8 mouse cellular contexts compared by ENCODE assay signal in the genomic region with DNA sequence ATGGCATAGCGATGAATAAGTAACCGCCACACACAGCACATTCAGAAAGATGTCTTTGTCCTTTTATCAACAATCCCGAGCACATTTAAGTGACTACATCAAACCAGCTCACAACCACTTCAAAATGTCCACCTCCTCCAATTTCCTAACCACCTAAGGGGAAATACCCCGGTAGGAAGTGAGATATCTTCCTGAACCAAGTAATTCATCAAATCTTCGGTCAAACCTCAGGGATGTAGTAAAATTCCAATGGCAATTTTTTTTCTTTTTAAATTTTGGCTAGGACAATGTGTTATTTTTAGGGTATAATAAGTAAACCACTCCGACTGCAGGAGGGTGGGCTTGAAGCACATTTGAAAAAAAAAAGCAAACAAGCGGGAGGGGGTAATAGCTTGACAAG. TPM values are rescaled to one million over a fixed set of nuclear protein-coding genes. Genes with fewer than 3 reads are reported as not detected.
DNase-seq lines count a peak whose midpoint lies in the region; ATAC-seq and TF ChIP-seq lines count a peak whose summit lies in the region.

No protein-coding gene starts in this region.

- peak overlapping the region; percentile 57 for H3K4me2 ChIP-seq in hindbrain, embryonic 11.5 days (replicated peaks; ENCODE audit: low read depth, low read length)
- H3K4me2 ChIP-seq in midbrain, embryonic 12.5 days (replicated peaks), result peak overlapping the region; percentile 95

- DNase-seq in kidney, adult 2 months, result no peak
- no peak for DNase-seq in kidney, adult 9 months
- DNase-seq in MEL (ENCODE audit: low read depth, low spot score), result no peak
- peak; percentile 5 for DNase-seq in hindbrain, embryonic 11.5 days (ENCODE audit: low spot score)
- no peak for DNase-seq in adrenal gland, adult 8-10 months
- DNase-seq in cerebellum, adult 9-11 months, result no peak
- no peak for DNase-seq in cerebellum, adult 11-12 months

- 28% methylated on average over 7 of the region's 7 CpGs for WGBS in kidney, adult 2 months
- WGBS in hindbrain, embryonic 11.5 days, result 43% methylated on average over 7 of the region's 7 CpGs
- 44% methylated on average over 7 of the region's 7 CpGs for WGBS in midbrain, embryonic 12.5 days

- peaks cover 42% of the 10 kb centered on the region for H3K79me2 ChIP-seq in MEL (ENCODE audit: control insufficient read depth, insufficient read depth, low read length, poor library complexity)

- TF ChIP-seq CTCF in kidney, adult 2 months (conservative IDR thresholded peaks at IDR 0.05; ENCODE audit: insufficient read depth, insufficient read length, low read depth, low read length), result no peak
- TF ChIP-seq CTCF in MEL (IDR thresholded peaks at IDR 0.05 in 2 of 3, conservative IDR thresholded peaks at IDR 0.05 in 1 of 3; ENCODE audit: control insufficient read depth in 1 of 3, insufficient read depth in 1 of 3, low read depth in 2 of 3, low read length in 3 of 3, poor library complexity in 1 of 3, severe bottlenecking in 1 of 3), result no peak

- H3K36me3 ChIP-seq in kidney, adult 2 months (ENCODE audit: control insufficient read depth, insufficient read depth, low read length), result no peaks in the 10 kb centered on the region
- peaks cover 0 to 16% of the 10 kb centered on the region in 2 experiments; a peak in 2 of 4 replicates for H3K36me3 ChIP-seq in MEL (ENCODE audit: control insufficient read depth in 1 of 2, insufficient read depth in 2 of 2, low read length in 2 of 2)
- no peaks in the 10 kb centered on the region for H3K36me3 ChIP-seq in hindbrain, embryonic 11.5 days (ENCODE audit: control insufficient read depth, insufficient read depth, low read length)
- H3K36me3 ChIP-seq in midbrain, embryonic 12.5 days, result peaks cover 5% of the 10 kb centered on the region; the same call in 1 of the 2 replicates

- no peak for TF ChIP-seq POLR2A in kidney, adult 2 months (IDR thresholded peaks at IDR 0.05; ENCODE audit: low read depth, low read length)
- TF ChIP-seq POLR2A in MEL (IDR thresholded peaks at IDR 0.05; ENCODE audit: control insufficient read depth in 1 of 2, insufficient read depth in 1 of 2, low read depth in 1 of 2, low read length in 2 of 2, poor library complexity in 1 of 2), result no peak

- TF ChIP-seq EP300 in MEL (IDR thresholded peaks at IDR 0.05; ENCODE audit: low read depth in 1 of 2, low read length in 2 of 2), result no peak

- H3K9ac ChIP-seq in MEL (ENCODE audit: control insufficient read depth, low read depth, low read length, poor library complexity, severe bottlenecking), result peak overlapping the region; percentile 99
- peak overlapping the region; percentile 100 for H3K9ac ChIP-seq in hindbrain, embryonic 11.5 days (ENCODE audit: low read depth, low read length)
- H3K9ac ChIP-seq in midbrain, embryonic 12.5 days (replicated peaks), result peak overlapping the region; percentile 97

- H3K9me3 ChIP-seq in MEL (replicated peaks; ENCODE audit: insufficient read depth, low read length), result no peaks in the 10 kb centered on the region
- H3K9me3 ChIP-seq in hindbrain, embryonic 11.5 days (ENCODE audit: control insufficient read depth, low read length), result no peaks in the 10 kb centered on the region
- no peaks in the 10 kb centered on the region for H3K9me3 ChIP-seq in midbrain, embryonic 12.5 days

- H3K27me3 ChIP-seq in kidney, adult 2 months (replicated peaks; ENCODE audit: control insufficient read depth, insufficient read depth, low read length), result no peaks in the 10 kb centered on the region
- H3K27me3 ChIP-seq in MEL (ENCODE audit: control insufficient read depth in 1 of 2, insufficient read depth in 2 of 2, low read length in 2 of 2), result no peaks in the 10 kb centered on the region
- no peaks in the 10 kb centered on the region for H3K27me3 ChIP-seq in hindbrain, embryonic 11.5 days (ENCODE audit: control insufficient read depth, insufficient read depth, low read length)
- no peaks in the 10 kb centered on the region for H3K27me3 ChIP-seq in midbrain, embryonic 12.5 days

- ATAC-seq in hindbrain, embryonic 11.5 days (ENCODE audit: low FRiP score), result no peak
- no peak for ATAC-seq in midbrain, embryonic 12.5 days (ENCODE audit: low FRiP score, low read depth)

- TF ChIP-seq RAD21 in MEL (IDR thresholded peaks at IDR 0.05; ENCODE audit: low read depth, low read length), result no peak

- peak overlapping the region; percentile 75; the same call in 1 of the 2 replicates for H3K4me3 ChIP-seq in kidney, adult 2 months (ENCODE audit: insufficient read depth, low read depth, low read length)
- peak overlapping the region; percentile 95 to 99 for H3K4me3 ChIP-seq in MEL (ENCODE audit: control insufficient read depth in 1 of 2, insufficient read depth in 1 of 2, low read depth in 2 of 2, low read length in 2 of 2)
- peak overlapping the region; percentile 99 for H3K4me3 ChIP-seq in hindbrain, embryonic 11.5 days (ENCODE audit: low read depth, low read length)
- H3K4me3 ChIP-seq in midbrain, embryonic 12.5 days, result peak overlapping the region; percentile 99

- peaks cover 5% of the 10 kb centered on the region; the same call in 1 of the 2 replicates for H3K4me1 ChIP-seq in kidney, adult 2 months (ENCODE audit: control insufficient read depth, insufficient read depth, low read length)
- peaks cover 10 to 12% of the 10 kb centered on the region in 2 experiments for H3K4me1 ChIP-seq in MEL (ENCODE audit: control insufficient read depth in 1 of 2, insufficient read depth in 2 of 2, low read length in 2 of 2)
- H3K4me1 ChIP-seq in hindbrain, embryonic 11.5 days (replicated peaks; ENCODE audit: control insufficient read depth, insufficient read depth, low read length), result no peaks in the 10 kb centered on the region
- H3K4me1 ChIP-seq in midbrain, embryonic 12.5 days, result peaks cover 24% of the 10 kb centered on the region

- no peak overlapping the region for H3K27ac ChIP-seq in kidney, adult 2 months (ENCODE audit: insufficient read depth, low read depth, low read length)
- H3K27ac ChIP-seq in MEL (ENCODE audit: control insufficient read depth, low read depth, low read length), result no peak overlapping the region
- H3K27ac ChIP-seq in hindbrain, embryonic 11.5 days (ENCODE audit: low read depth, low read length), result no peak overlapping the region
- no peak overlapping the region for H3K27ac ChIP-seq in midbrain, embryonic 12.5 days (replicated peaks)

TF ChIP-seq in MEL, 35 proteins besides CTCF, POLR2A, EP300 and RAD21:
- TF ChIP-seq ETS1 (IDR thresholded peaks at IDR 0.05; ENCODE audit: low read depth, low read length) (no peak), TCF12 (IDR thresholded peaks at IDR 0.05; ENCODE audit: low read depth, low read length) (no peak), ZC3H11A (IDR thresholded peaks at IDR 0.05; ENCODE audit: low read depth, low read length) (no peak), USF1 (IDR thresholded peaks at IDR 0.05; ENCODE audit: low read depth, low read length) (no peak), E2F4 (IDR thresholded peaks at IDR 0.05; ENCODE audit: borderline replicate concordance, low read depth, low read length) (no peak), MAFK (IDR thresholded peaks at IDR 0.05; ENCODE audit: borderline replicate concordance, low read depth, low read length) (no peak), NELFE (IDR thresholded peaks at IDR 0.05; ENCODE audit: low read depth, low read length) (no peak), GATA1 (IDR thresholded peaks at IDR 0.05; ENCODE audit: low read depth, low read length) (no peak), USF2 (IDR thresholded peaks at IDR 0.05; ENCODE audit: borderline replicate concordance in 1 of 2, insufficient read depth in 1 of 2, low read depth in 1 of 2, low read length in 2 of 2) (no peak), MYB (IDR thresholded peaks at IDR 0.05; ENCODE audit: low read depth, low read length) (no peak), MAZ (IDR thresholded peaks at IDR 0.05; ENCODE audit: low read depth, low read length) (no peak; the same call in 1 of the 2 replicates), POLR2AphosphoS5 (IDR thresholded peaks at IDR 0.05; ENCODE audit: borderline replicate concordance, low read depth, low read length) (no peak), ELF1 (IDR thresholded peaks at IDR 0.05; ENCODE audit: low read depth, low read length) (no peak), HCFC1 (IDR thresholded peaks at IDR 0.05; ENCODE audit: low read depth, low read length) (no peak), ZNF384 (IDR thresholded peaks at IDR 0.05; ENCODE audit: low read depth, low read length) (no peak), MEF2A (IDR thresholded peaks at IDR 0.05; ENCODE audit: extremely low read depth, insufficient replicate concordance, low read depth, low read length, poor library complexity, severe bottlenecking) (no peak), MXI1 (IDR thresholded peaks at IDR 0.05; ENCODE audit: low read depth, low read length) (no peak), SIN3A (IDR thresholded peaks at IDR 0.05; ENCODE audit: low read length) (no peak), BHLHE40 (IDR thresholded peaks at IDR 0.05; ENCODE audit: borderline replicate concordance, low read depth, low read length) (no peak)

RNA-seq across cellular contexts. Expression of a gene that starts 1.1 kb away (rescaled TPM):
- 9.0 and 11.0 TPM in 2 replicates for polyA plus RNA-seq in kidney, adult 2 months (2012; rRNA removed)
- total RNA-seq in MEL (2012; rRNA removed), result 13.3 and 16.3 TPM in 2 replicates
- polyA plus RNA-seq in MEL (2012; ENCODE audit: insufficient read depth in 1 of 2, insufficient read length in 2 of 2, low read depth in 1 of 2, low replicate concordance in 2 of 2, missing spikeins in 1 of 2), result 10 to 100 TPM; 17.2 to 72.5 TPM
- 31.3 and 35.7 TPM in 2 replicates for polyA plus RNA-seq in hindbrain, embryonic 11.5 days (2014; fragmentation: Nextera tagmentation; extraction: Ambion mirVana)
- 32.9 and 36.4 TPM in 2 replicates for polyA plus RNA-seq in midbrain, embryonic 12.5 days (2016; fragmentation: Nextera tagmentation; extraction: Ambion mirVana)
- total RNA-seq in adrenal gland, adult 8-10 months (2022), result 10 to 100 TPM; 36.2 to 46.8 (median 38.1) TPM

RNA-seq across cellular contexts. Expression of a gene that starts 57.7 kb away (rescaled TPM):
- 137 and 158 TPM in 2 replicates for polyA plus RNA-seq in kidney, adult 2 months (2012; rRNA removed)
- total RNA-seq in MEL (2012; rRNA removed), result 40.3 and 46.3 TPM in 2 replicates
- polyA plus RNA-seq in MEL (2012; ENCODE audit: insufficient read depth in 1 of 2, insufficient read length in 2 of 2, low read depth in 1 of 2, low replicate concordance in 2 of 2, missing spikeins in 1 of 2), result 10 to 100 TPM in 1 of 2 experiments, not detected in 1; 54.3 TPM
- 78.8 and 79.6 TPM in 2 replicates for polyA plus RNA-seq in hindbrain, embryonic 11.5 days (2014; fragmentation: Nextera tagmentation; extraction: Ambion mirVana)
- 60.5 and 62.3 TPM in 2 replicates for polyA plus RNA-seq in midbrain, embryonic 12.5 days (2016; fragmentation: Nextera tagmentation; extraction: Ambion mirVana)
- total RNA-seq in adrenal gland, adult 8-10 months (2022), result 100 to 1,000 TPM in 1 of 4 experiments, 10 to 100 TPM in 3; 84.3 to 108 (median 91.7) TPM
